Mouse (Mus musculus): ENCODE data around the gene Insyn1. TPM values are rescaled to one million over a fixed set of nuclear protein-coding genes. Genes with fewer than 3 reads are reported as not detected.

The Insyn1 gene
- total and polyA plus RNA-seq, 3 experiments: 2.4 to 5.5 (median 2.5) TPM

DNA sequence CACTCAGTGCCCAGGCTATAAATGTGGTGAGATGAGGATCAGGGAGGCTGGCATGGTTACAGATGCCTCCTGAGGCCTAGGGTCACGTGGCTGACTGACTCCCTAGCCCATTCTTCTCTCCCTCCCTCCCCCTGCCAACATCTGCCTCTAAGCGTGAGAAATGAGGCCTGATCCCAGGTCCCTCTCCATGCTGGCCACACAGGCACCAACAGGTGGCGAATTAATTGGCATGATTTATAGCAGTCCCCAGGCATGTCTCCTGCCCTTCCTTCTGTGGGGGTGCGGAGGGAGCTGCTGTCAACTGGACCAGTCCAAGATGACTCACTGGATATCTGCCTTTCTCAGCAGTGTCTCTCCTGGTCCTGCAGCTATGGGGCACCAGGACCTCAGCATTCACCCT is 39.4 kb downstream of the Insyn1 start:
- Histone ChIP-seq H3K27me3 (replicated peaks) (no peaks in the 10 kb centered on the region), H3K79me2 (replicated peaks; ENCODE audit: control insufficient read depth, extremely low read depth, insufficient read depth, poor library complexity, severe bottlenecking) (no peaks in the 10 kb centered on the region), H3K4me3 (replicated peaks in 1 of 3; ENCODE audit: low read depth in 2 of 3, low read length in 2 of 3, poor library complexity in 1 of 3) (no peak overlapping the region), H3K4me1 (ENCODE audit: control insufficient read depth in 1 of 2, insufficient read depth in 2 of 2) (peaks cover 14 to 39% of the 10 kb centered on the region in 2 experiments), H3K36me3 (replicated peaks in 1 of 2; ENCODE audit: control insufficient read depth in 1 of 2, insufficient read depth in 1 of 2, low read length in 1 of 2) (no peaks in the 10 kb centered on the region), H3K4me2 (ENCODE audit: insufficient read depth, low read depth, poor library complexity, severe bottlenecking) (no peak overlapping the region), H3K9ac (ENCODE audit: insufficient read depth, low read depth) (no peak overlapping the region), H3K27ac (ENCODE audit: insufficient read depth, low read depth) (no peak overlapping the region), H3K9me3 (replicated peaks; ENCODE audit: low read length) (no peaks in the 10 kb centered on the region)
- DNase-seq (ENCODE audit: extremely low read depth): no peak
- TF ChIP-seq UBTF (IDR thresholded peaks at IDR 0.05; ENCODE audit: low read depth, low read length) (no peak), POLR2A (IDR thresholded peaks at IDR 0.05; ENCODE audit: low read depth, low read length) (no peak), CHD2 (IDR thresholded peaks at IDR 0.05; ENCODE audit: low read length) (no peak), ZKSCAN1 (IDR thresholded peaks at IDR 0.05; ENCODE audit: borderline replicate concordance, low read depth, low read length) (no peak), CHD1 (IDR thresholded peaks at IDR 0.05; ENCODE audit: low read depth, low read length) (no peak), ZNF384 (IDR thresholded peaks at IDR 0.05; ENCODE audit: low read depth, low read length) (no peak), PAX5 (IDR thresholded peaks at IDR 0.05; ENCODE audit: low read length) (no peak), KAT2A (IDR thresholded peaks at IDR 0.05; ENCODE audit: insufficient replicate concordance, low read length) (no peak), USF2 (conservative IDR thresholded peaks at IDR 0.05; ENCODE audit: low read depth, low read length) (no peak), CTCF (conservative IDR thresholded peaks at IDR 0.05 in 1 of 2, IDR thresholded peaks at IDR 0.05 in 1 of 2; ENCODE audit: low read depth in 2 of 2, low read length in 2 of 2) (no peak), TBP (conservative IDR thresholded peaks at IDR 0.05; ENCODE audit: low read depth, low read length) (no peak), E2F4 (IDR thresholded peaks at IDR 0.05; ENCODE audit: insufficient replicate concordance, low read depth, low read length) (no peak), ELF1 (IDR thresholded peaks at IDR 0.05; ENCODE audit: low read depth, low read length) (no peak), BHLHE40 (IDR thresholded peaks at IDR 0.05; ENCODE audit: low read depth, low read length) (no peak), MAFK (IDR thresholded peaks at IDR 0.05; ENCODE audit: insufficient replicate concordance, low read length) (no peak), SIN3A (IDR thresholded peaks at IDR 0.05; ENCODE audit: low read length) (no peak), ETS1 (conservative IDR thresholded peaks at IDR 0.05; ENCODE audit: low read depth, low read length) (no peak)
- in situ Hi-C loops (cut with MboI; ENCODE audit: low pct_ligation_motif_present, low pct_unique_long_range_greater_than_20kb, low sequenced_read_pairs): no loop called here
- dilution Hi-C loops (cut with MboI; ENCODE audit: extremely low pct_ligation_motif_present, extremely low pct_unique_long_range_greater_than_20kb, low sequenced_read_pairs): no loop called here

DNA sequence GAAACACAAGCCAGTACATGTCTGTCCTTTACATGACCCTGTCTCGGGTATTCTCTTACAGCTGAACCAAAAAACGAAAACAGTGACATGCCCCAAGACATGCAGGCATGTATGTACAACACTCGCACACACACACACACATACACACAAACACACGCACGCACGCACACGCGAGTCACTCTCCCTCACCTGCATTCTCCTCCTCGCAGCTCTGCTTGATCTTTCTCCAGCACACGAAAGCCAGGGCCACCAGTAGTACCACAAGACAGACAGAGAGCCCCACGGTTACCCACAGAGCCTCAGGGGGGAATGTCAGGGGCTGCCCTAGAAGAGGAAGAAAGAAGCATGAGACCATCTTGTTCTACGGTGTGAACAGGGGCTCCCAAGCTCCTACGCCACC is 42.0 kb downstream of the Insyn1 start:
- DNase-seq (ENCODE audit: extremely low read depth): no peak
- Histone ChIP-seq H3K27ac (ENCODE audit: insufficient read depth, low read depth) (no peak overlapping the region; the same call in 1 of the 2 replicates), H3K4me2 (ENCODE audit: insufficient read depth, low read depth, poor library complexity, severe bottlenecking) (0 out of 2 replicates have a peak overlapping the region, but pooled peaks have one; percentile 10), H3K4me3 (replicated peaks in 1 of 3; ENCODE audit: low read depth in 2 of 3, low read length in 2 of 3, poor library complexity in 1 of 3) (no peak overlapping the region), H3K9me3 (replicated peaks; ENCODE audit: low read length) (no peaks in the 10 kb centered on the region), H3K27me3 (replicated peaks) (no peaks in the 10 kb centered on the region), H3K36me3 (replicated peaks in 1 of 2; ENCODE audit: control insufficient read depth in 1 of 2, insufficient read depth in 1 of 2, low read length in 1 of 2) (no peaks in the 10 kb centered on the region), H3K79me2 (replicated peaks; ENCODE audit: control insufficient read depth, extremely low read depth, insufficient read depth, poor library complexity, severe bottlenecking) (no peaks in the 10 kb centered on the region), H3K4me1 (ENCODE audit: control insufficient read depth in 1 of 2, insufficient read depth in 2 of 2) (peaks cover 15 to 50% of the 10 kb centered on the region in 2 experiments), H3K9ac (ENCODE audit: insufficient read depth, low read depth) (no peak overlapping the region)
- in situ Hi-C loops (cut with MboI; ENCODE audit: low pct_ligation_motif_present, low pct_unique_long_range_greater_than_20kb, low sequenced_read_pairs): loop anchor here (5.0 kb wide), 1 partner anchor 33 kb away; no protein-coding TSS in a partner anchor
- dilution Hi-C loops (cut with MboI; ENCODE audit: extremely low pct_ligation_motif_present, extremely low pct_unique_long_range_greater_than_20kb, low sequenced_read_pairs): no loop called here
- TF ChIP-seq MYC (IDR thresholded peaks at IDR 0.05; ENCODE audit: low read depth, low read length) (no peak), NRF1 (IDR thresholded peaks at IDR 0.05; ENCODE audit: low read depth, low read length) (0 out of 2 replicates have a peak, but pooled peaks have one; percentile 8), MAX (IDR thresholded peaks at IDR 0.05; ENCODE audit: low read length) (0 out of 2 replicates have a peak, but pooled peaks have one; percentile 22), ETS1 (conservative IDR thresholded peaks at IDR 0.05; ENCODE audit: low read depth, low read length) (peak; percentile 39; the same call in 1 of the 2 replicates), TCF12 (IDR thresholded peaks at IDR 0.05; ENCODE audit: low read depth, low read length) (peak; percentile 56; the same call in 1 of the 2 replicates), ZC3H11A (IDR thresholded peaks at IDR 0.05; ENCODE audit: low read depth, low read length) (no peak), BHLHE40 (IDR thresholded peaks at IDR 0.05; ENCODE audit: low read depth, low read length) (peak; percentile 80), ZMIZ1 (IDR thresholded peaks at IDR 0.05; ENCODE audit: low read depth, low read length) (peak; percentile 35; the same call in 1 of the 2 replicates)

All from CH12.LX (cell line).